Mouse (Mus musculus): ENCODE results near the gene Rhbdd3.

Rhbdd3 gene

DNA sequence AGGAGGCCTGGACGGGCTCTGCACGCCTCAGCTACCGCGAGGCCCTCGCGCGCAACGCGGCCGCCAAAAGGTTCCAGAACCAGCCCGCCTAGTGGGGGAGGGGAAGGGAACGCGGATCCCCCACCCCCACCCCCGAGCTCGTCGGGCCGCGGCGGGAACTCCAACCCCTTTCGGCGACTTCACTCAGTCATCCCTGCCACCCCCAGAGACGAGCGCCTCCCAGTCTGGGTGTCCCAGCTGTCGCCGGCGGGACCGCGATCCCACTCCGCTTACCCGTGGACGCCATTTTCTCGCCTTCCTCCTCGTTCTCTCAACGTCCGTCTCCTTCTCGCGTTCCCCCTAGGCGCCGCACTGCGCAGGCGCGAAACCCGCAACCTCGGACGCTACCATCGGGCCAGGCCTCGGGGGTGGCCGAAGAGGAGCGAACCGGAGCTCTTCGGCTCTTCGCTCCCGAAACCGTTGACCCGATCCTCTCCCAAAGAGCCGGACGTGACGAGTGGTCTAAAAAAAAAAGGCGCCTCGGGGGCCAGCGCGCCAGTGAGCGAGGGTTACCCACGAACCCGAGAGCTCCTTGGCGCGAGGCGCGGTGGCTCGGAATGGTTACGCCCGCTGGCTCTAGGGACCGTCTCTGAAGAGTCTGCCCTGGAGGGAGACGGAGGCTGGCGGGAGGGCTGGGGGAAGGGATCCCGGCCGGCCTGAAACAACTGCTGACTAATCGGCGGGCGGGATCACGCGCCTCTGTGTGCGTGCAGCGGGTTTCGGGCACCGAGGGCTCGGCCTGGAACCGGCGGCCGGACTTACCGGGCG, at the start of gene Rhbdd3, which contains the start of gene Ewsr1:
Gene Rhbdd3 (plus strand): TSS at position 191 of the 807 bp plus-strand sequence.
Gene Ewsr1 (minus strand): TSS at position 531 of the 807 bp plus-strand sequence.
- DNase-seq (ENCODE audit: low spot score in 2 of 2): peak; percentile 96 to 99

DNA sequence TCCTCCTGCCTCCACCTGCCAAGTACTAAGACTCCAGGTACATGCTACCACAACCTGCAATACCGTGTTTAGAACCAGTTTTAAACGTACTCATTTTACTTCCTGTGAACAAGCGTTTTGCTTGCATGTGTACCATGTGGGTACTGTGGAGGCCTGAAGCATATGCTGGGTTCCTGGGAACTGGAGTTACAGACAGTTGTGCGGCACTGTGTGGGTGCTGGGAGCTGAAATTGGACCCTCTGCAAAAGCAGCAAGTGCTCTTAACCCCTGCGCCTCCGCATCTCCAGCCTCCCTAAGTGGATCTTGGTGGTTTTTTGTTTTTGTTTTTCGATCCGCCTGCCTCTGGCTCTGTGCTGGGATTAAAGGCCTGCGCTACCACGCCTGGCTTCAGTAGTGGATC, 47.1 kb upstream of the Rhbdd3 start:
- DNase-seq (ENCODE audit: low spot score in 2 of 2): no peak

DNA sequence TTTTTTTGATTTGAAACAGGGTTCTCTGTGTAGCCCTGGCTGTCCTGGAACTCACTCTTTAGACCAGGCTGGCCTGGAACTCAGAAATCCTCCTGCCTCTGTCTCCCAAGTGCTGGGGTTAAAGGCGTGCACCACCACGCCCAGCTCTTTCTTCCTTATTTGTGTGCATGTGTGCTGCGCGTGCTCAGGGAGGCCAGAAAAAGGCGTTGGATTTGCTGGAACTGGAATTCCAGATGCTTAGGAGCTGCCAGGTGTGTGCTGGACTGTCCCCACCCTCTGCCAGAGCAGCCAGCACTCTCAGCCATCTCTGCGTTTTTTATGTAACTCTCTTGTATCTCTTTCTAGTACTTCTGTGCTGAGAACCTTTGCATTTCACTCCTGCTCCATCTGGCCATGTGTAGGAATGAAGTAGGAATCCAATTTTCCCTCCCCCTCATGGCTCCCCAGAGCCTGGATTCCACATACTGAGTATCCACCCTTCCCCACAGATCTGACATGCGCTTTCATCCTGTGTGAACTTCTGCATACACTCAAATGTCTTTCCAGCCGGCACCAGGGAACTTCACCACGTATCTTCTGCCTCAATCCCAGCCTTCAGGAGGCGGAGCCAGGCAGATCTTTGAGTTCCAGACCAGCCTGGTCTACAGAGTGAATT, 46.4 kb upstream of the Rhbdd3 start:
- DNase-seq (ENCODE audit: low spot score in 2 of 2): no peak

DNA sequence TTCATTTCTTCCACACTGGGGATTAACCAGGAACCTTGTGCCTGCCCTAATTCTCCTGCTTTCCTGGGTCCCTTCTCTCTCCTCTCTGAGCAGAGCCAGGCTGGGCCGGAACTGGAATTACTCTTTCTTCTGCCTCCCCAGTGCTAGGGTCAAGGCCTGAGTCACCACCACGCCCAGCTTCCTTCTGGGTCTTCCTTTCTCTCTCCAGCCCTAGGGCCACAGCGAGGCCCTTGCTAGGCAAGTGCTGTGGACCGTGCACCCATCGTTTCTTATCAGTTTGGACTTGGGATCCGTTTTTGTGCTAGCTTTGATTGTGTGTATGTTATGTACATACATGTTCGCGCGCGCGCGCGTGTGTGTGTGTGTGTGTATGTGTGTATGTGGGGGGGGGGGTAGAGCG, 44.6 kb upstream of the Rhbdd3 start:
- DNase-seq (ENCODE audit: low spot score in 2 of 2): no peak

DNA sequence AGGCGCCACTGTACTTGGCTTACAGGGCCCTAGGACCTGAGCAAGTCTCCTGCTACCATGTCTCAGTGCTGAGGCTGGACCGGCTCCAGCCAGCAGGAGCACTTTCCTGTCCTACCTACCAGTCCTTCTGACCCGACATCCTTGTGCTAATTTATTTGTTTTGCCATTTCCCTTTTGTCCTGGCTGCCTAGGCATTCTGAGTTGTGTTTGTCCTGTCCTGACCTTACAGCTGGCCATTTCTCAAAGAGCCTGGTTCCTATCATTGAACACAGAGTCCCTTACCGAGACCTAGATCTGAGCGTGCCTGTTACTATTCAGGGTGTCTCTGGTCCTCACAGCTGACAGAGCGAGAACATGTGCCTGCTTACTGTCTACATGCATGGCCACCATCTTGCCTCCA, 43.9 kb upstream of the Rhbdd3 start:
- DNase-seq (ENCODE audit: low spot score in 2 of 2): no peak

DNA sequence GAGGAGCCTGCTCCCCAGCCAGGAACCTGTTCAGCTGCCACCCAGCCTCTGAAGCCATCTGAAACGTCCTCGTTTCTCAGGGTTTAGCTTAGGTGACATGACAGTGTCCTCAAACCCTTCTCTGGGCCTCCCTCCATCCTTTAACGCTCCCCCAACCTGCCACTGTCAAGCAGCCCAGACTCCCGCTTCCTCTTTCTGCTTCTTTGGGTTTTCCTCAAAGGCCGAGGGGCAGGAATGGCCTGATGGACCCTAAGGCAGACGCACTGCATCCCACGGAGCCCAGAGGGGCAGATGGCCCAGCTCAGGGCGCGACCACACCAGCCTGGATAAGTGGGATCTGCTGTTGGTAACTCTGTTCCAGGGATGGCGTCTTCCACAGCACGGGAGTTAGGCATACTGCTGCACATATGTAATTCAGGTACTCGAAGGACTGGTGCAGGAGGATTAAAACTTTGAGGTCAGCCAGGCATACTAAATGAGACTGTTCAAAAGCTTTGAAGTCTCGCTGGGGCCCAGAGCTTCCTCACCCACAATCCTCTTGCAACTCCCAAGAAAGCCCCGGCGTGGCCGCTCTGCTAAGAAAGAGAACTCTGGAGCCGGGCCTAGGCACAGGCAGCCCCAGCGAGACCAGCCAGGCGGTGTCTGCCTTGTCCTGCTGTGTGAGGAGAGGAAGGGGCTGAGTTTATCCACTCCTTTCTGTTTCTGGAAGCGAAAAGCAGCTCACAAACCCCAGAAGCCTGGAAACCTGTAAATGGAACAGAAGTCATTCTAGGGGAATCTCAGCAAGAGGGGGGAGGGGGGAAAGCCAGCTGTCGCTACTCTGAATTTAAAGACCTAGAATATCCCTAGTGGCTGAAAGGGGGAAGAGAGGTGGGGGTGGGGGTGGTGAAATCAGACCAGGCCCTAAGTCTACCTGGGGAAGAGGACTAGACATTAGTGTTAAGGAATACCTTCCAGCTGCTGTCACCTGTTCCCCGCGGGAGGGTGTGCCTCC, 42.5 kb upstream of the Rhbdd3 start:
- DNase-seq (ENCODE audit: low spot score in 2 of 2): no peak

DNA sequence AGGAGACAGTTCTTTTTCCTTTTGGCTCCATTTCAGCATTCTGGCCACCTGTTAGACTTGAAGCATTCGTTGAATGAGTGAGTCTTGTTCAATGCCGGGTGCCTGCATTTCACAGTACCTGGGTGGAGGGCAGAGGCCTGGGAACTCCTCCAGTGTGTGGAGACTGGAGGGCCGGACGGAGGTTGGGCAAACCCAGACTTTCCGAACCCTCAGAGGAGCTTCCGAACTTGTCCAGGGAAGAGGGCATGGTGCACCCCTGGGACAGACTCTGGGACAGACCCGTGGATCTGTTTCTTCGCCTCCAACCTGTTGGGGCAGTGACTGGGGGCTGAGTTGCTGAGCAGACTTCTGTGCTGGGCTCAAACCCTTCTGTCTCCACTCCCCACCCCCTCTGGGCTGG, 41.7 kb upstream of the Rhbdd3 start:
- no peak for DNase-seq (ENCODE audit: low spot score in 2 of 2)

DNA sequence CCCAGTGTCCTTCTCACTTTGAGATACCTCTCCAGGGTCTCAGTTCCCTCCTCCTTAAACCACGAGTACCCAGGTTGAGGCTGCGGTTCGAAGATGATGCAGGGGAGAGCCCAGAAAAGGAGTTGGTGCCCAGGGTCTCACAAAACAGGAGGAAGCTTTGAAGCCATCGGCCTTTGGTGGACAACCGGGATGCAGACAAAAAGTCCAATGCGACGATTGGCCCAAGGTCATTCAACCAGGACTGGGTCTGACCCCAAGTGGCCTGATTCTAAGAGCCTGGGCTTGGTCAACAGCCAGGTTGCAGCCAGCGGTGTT, 41.2 kb upstream of the Rhbdd3 start:
- no peak for DNase-seq (ENCODE audit: low spot score in 2 of 2)

DNA sequence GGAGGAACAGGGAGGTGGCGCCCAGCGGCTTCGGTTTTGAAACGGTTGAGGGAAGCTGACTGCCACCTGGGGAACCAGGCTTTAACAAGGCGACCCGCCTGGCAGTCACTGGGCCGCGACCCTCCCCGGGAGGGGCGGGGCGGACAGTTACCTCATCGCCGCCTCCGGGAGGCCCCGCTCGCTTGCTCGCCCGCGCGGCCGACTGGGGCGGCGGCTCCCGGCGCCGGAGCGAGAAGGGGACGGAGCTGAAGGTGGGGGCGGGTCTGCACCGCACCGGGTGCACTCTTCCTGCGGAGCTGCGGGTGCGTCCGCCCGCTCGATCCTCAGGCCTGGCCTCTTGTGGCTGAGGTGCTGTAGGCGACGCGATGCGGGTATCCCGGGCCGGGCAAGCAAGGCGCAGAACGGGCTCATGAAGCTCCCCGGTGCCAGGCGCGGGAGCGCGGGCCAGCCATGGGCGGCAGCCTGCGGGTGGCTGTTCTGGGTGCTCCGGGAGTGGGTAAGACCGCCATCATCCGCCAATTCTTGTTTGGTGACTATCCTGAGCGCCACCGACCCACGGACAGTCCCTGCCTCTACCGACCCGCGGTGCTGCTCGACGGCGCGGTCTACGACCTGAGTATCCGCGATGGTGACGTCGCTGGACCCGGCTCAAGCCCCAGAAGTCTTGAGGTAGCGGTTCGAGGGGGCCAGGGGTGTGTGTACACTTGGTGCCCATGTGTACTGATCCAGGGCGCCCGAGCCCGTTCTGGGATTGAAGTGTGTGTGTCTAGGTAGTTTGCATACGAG, 40.7 kb upstream of the Rhbdd3 start, which contains the start of gene Rasl10a:
Gene Rasl10a (plus strand): TSS at position 273 of the 786 bp plus-strand sequence.
- DNase-seq (ENCODE audit: low spot score in 2 of 2): peak in 1 of 2 experiments; percentile 52

DNA sequence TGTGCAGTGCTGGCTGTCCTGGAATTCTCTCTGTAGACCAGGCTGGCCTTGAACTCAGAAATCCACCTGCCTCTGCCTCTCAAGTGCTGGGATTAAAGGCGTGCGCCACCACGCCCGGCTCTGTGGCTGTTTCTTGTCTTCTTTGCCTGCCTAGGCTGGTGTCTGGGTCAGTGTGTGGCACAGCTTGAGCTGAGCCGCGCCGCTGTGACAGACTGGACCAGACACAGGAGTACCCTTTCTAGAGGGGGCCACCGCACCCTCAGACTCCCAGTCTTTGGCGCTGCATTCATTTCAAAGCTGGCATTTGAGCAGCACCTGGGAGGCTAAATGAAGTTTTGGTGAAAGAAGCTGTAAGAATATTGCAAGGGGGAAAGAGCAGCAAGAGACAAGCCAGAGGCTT, 39.9 kb upstream of the Rhbdd3 start:
- peak in 1 of 2 experiments; percentile 27 for DNase-seq (ENCODE audit: low spot score in 2 of 2)

DNA sequence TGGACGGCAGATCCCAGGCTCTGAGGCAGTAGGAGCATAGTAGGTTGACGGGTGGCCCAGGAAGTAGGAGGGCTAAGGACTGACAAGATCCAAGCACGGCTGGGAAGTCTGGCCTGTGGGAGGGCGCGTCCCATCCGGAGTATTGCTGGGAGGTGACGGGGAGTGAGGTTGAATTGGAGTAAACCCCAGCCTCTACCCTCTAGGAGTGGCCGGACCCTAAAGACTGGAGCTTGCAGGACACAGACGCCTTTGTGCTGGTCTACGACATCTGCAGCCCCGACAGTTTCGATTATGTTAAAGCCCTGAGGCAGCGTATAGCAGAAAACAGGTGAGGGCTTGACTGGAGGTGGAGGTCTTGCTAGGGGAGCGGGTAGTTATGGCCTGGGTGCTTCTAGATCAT, 39.5 kb upstream of the Rhbdd3 start:
- DNase-seq (ENCODE audit: low spot score in 2 of 2): no peak

DNA sequence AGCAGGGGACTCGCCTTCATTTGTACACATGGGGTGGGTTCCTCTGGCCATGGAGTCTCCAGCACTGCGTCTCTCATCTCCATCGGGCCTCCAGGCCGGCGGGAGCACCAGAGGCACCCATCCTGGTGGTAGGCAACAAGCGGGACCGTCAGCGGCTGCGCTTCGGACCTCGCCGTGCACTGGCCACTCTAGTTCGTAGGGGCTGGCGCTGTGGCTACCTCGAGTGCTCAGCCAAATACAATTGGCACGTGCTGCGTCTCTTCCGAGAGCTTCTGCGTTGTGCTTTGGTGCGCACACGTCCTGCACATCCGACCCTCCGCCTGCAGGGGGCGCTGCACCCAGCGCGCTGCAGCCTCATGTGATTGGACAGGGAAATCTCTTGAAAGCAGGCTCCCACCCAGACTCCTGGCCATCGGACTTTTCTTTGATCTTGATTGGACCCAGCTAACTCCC, 39.0 kb upstream of the Rhbdd3 start:
- peak in 1 of 2 experiments; percentile 30 for DNase-seq (ENCODE audit: low spot score in 2 of 2)

DNA sequence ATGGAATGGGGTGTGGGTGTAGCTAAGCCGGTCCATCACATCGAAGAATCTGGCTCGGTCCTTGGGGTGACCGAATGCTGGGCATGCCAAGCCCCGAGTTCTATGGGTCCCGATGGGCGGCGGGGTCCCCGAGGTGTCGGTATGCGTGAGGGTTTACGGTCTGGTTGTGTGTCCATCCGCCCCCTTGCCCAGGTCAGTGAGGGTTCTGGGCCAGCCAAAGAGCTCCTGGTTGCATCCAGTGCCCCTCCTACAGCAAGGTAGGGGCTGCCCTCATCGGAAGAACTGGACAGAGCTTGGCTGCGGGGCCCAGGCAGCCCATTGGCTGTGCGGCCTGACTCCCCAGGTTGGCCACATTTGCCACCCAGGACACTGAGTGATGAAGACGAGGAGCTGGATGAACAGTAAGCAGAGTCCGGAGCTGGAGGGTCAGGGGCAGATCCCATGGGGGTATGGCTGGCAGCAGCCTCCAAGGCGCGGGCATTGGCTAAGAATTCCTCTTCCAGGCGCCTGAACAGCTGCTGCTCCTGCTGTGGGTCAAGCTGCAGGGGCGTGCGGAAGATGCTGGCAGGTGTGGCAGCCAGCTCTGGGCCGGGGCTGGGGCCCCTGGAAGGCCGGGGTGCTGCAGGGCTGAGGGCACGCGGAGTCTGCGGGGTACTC, 37.8 kb upstream of the Rhbdd3 start:
- no peak for DNase-seq (ENCODE audit: low spot score in 2 of 2)

DNA sequence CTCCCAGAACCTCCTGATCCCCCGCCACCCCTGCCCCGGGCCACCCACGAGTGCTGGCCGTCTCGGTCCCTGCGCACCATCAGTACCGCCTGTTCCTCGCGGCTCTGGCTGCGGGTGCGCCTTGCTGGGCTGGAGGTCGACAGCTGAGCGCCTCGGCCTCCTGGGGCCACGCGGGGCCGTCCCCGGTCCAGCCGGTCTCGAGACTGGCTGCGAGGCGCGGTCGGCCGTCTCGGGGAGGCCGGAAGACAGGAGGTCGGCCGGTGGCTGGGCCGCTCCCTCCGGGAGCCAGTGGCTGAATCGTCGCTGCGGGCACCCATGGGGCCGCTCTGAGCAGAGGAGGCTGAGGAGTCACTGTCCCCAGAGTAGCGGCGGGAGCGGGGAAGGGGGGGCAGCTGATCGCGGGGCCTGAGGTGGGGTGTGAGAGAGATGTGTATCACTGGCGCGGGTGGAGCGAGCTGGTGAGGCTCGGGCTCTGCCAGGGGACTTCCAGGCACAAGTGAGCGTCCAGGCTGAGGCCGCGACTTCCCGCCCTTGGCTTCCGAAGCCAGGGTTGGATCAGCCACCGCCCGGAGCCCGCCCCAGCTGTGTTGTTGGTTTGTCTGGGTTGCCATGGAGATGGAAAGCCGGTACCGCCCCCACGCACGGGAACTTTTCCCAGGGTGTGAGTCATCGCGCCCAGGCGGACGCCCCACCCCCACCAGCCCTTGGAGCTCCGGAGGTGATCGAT, 37.1 kb upstream of the Rhbdd3 start:
- peak; percentile 98 for DNase-seq (ENCODE audit: low spot score in 2 of 2)

DNA sequence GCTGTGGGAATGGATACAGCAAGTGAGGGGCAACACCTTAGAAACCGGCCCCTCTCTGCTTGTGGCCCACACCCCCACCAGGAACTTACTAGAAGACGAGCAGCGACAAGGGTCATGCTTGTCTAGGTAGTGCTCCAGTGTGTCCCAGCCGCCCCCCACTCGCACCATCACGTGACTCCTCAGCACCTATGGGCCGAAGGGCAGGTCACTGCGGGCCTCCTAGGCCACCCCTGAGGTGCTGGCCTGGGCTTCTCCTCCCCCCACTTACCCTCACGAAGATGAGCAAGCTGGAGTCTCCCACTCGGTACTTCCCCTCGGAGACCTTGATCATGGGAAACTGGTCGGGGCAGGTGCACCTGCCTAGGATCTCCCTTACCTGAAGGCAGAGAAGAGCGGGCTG, 36.4 kb upstream of the Rhbdd3 start:
- no peak for DNase-seq (ENCODE audit: low spot score in 2 of 2)

DNA sequence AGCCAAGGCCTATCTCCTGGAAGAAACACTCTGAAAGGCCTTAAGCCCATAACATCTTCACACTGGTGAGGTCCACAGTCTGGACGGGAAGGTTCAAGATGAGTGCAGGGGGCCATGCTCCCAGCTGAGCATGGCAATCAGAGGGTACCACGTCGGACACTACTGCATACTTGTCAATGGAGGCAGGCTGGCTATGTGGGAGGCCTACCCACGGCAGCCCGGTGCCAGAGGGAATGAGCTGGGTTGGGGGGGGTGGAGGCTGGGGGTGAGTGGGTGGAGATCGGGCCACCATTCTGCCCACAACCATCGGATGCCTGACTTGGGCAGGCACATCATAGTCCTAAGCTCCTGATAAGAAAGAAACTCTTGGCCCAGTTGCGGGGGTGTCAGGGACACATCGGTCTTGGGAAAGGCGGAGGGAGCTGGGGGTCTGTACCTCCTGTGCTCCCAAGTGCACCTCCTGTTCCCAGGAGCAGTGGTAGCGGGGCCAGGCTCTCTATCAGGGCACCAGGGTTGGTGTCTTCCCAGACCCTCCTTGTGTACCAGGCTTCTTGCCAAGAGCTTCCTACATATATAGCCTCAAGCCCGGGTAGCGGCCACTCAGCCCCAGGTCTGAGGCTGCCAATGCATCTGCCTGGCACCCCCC, 35.7 kb upstream of the Rhbdd3 start:
- no peak for DNase-seq (ENCODE audit: low spot score in 2 of 2)

DNA sequence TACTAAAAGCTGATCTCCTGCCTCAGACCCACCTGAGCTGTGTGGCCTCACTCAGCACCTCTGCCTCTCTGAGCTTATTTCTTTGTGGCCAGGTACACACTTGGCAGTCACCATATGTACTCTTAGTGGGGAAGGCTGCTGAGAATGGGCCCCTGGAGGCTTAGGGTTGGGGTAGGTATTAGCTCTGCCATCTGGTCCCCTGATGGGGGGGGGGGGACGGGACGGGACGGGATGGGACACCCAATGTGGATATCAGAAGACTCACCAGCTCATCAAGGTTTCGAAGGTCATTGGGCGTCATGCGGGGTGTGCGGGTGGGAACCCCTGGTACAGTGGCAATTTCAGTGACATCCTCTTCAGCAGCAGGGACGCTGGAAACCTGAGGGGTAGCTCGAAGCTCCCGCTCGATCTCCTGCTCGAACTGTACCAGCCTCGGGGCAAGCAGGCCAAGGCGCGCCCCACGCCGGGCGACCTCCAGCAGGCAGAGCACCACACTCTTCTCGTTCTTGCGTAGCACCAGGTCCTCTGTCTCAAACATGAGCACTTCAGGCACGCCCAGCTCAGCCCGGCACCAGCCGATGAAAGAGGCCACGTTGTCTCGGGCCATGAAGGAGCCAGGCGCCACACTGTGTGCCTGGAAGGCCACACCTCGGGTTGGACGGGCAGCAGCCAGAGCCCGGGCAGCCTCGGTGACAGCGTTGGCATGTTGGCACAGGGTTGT, 35.0 kb upstream of the Rhbdd3 start:
- DNase-seq (ENCODE audit: low spot score in 2 of 2): peak; percentile 38 to 49

DNA sequence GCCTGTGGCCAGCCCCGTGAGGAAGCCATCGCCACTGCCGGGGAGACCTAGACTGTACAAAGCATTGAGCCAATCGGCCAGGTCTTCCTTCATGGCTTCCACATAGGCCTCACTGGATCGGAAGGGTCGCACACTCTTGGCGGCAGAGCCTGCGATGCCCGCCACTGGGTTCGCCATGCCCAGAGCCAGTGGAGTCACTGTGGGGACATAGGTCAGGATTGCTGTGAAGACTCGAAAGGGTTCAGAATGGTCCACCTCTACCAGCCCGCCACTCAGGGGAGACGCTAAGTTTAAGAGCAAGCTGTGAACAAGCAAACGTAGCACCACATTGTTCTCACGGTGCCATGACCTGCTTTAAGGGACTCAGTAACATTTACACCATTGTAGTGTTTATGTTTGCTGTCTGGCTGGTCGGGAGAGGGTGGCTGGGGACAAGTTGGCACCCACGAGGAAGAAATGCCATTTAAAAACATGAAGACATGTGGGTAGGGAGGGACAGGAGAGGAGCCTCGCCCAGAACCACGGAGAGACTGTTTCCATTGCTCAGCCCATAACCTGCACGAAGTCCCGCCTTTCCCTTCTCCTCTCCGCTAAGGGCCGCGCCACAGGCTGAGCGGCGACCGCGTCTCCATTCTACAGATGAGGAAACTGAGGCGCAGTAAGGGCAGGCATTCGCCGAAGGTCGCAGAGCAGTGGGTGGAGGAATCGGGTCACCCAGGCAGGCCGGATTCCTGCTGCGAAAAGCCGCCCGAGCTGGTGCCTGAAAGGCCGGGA, 34.3 kb upstream of the Rhbdd3 start:
- peak; percentile 10 to 47 for DNase-seq (ENCODE audit: low spot score in 2 of 2)

All from urinary bladder, adult 18-20 months (tissue).